Mouse (Mus musculus) kidney, postnatal 25 days (tissue): ENCODE data around the gene Supt5.
A peak's percentile ranks its signal among the peaks of the same experiment; 100 is the strongest.
"Not testable (repeated sequence)": the region's sequence is repeated elsewhere in the genome, so short reads cannot be mapped to it uniquely, and the experiment has no call there.

Source experiments
- DNase-seq, 2 experiments: peaks; one replicate each; pipeline ENCODE4 v3.0.0; 2021; ENCODE audit warnings: mixed read lengths in 2 of 2

Supt5 gene

DNA sequence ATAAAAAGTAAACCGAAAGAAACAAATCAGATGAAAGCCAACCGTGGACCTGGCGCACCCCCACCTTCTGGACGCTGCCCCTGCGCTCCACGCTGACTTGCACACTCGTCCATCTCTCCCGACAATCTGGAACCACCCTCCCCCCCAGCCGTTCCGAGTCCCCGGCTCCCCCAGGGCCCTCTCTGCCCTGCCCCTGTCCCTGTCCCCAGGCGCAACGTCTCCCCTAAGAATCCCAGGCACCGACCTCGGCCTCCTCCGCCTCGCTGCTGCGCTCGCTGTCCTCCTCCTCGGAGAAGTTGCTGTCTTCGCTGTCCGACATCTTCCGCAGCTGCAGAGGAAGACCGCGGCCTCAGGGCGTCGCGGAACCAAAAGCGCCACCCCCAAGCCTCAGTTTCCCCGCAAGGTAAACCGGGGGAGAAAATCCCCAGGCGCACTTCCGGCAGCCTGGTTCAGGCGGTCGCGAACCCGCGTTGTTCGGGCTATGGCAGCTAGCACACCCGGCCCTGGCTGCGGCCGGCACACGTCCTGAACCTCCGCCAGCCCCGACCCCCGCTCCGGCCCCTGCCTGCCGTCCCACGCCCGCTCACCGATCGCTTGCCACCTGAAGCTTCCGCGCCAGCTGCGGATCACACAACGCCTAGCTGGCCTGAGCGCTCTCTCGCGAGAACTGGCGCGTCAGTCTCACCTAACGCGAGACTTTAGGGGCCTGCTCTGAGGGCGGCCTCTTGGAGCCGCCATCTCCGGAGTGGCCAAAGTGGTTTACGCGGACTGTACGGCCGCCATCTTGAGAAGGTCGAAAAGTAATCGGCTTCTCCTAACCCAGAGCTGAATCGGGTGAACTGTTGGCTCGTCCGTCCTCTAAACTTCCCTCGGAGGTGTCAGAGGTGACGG lies at the start of gene Supt5:
TSS of gene Supt5 (minus strand) at position 639 of the 891 bp plus-strand sequence.
- peak; percentile 98 to 99 for DNase-seq

DNA sequence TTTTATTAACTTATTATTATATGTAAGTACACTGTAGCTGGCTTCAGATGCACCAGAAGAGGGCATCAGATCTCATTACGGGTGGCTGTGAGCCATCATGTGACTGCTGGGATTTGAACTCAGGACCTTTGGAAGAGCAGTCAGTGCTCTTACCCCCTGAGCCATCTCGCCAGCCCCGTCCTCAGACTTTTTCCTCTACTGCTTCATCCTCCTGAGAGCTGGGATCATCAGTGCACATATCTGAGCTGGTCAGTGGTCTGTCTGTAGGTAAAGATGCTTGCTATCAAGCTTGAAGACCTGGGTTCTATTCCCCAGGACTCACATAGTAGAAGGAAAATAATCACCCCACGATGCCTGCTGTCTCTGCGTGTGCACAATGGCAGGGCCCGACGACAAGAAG lies 48.8 kb upstream of the Supt5 start:
- not testable (repeated sequence) for DNase-seq

DNA sequence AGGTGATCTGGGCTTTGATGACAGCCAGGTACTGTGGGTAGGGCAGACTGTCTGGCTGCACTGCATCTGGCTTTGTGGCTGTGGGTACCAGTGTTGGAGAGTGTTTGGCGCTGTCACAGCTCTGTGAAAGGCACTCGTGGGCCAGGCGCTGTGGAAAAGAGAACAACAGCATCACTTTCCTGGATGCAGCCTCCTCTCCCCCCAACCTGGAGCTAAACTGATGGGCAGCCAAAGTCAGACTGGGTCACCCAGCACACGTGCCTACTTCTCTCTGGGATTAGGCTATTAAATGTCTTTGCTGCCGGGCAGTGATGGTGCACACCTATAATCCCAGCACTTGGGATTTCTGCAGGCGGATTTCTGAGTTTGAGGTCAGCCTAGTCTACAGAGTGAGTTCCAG lies 48.3 kb upstream of the Supt5 start:
- DNase-seq = peak in 1 of 2 experiments; percentile 38

DNA sequence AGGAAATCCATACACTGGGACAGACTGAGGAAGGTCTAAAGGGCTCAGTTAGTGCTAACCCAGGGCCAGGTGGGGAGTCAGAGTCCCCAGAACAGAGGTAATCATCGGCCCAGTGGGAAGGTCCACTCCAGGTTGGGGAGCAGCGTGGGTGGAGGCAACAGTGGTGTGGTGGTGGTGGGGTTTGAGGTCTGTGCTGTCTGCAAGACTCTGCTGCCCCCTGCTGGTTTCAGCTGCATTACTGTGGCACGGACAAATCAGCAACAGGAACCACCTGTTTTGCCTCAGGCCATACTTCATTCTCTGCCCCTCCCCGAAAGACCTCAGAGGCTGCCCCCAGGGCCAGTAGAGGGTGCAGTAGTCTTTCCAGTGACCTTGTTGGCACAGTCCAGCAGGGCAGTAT lies 47.9 kb upstream of the Supt5 start:
- DNase-seq = peak; percentile 90 to 96

DNA sequence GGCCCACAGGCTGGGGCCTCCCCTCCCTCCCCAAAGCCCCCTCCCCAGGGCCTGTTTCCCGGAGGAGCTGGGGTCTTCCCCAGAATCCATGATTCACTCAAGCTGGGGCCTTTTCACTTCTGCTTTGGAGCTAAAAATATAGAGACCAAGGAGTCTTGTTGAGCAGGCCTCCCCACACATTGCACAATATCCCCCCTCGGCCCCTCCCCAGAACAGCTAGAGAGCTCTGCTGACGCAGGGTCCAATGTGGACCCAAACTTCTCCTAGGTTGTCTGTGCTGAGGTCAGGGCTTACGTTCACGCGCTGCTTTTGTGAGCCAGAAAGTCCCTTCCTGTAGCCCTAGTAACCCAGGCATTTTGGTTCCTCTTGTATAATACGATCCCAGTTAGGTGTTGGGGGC lies 47.5 kb upstream of the Supt5 start:
- peak; percentile 21 to 55 for DNase-seq

DNA sequence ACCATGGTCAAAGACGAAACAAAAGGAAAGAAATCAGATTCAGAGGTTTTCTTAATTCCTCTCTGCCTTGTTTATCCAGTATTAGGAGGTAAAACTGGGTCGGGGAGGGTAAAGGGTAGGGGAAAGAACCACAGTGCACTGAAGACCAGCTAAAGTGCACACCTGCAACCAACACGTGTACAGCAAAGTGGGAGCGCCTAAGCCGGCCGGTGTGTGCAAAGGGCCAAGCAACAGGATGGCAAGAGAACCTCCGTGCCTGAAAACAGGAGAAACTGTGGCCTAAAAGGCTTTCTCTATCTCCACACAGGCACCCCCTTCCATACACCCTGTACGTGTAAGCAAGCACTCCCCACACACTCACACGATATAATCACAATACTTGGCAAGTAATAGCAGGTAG lies 46.6 kb upstream of the Supt5 start:
- DNase-seq = no peak

DNA sequence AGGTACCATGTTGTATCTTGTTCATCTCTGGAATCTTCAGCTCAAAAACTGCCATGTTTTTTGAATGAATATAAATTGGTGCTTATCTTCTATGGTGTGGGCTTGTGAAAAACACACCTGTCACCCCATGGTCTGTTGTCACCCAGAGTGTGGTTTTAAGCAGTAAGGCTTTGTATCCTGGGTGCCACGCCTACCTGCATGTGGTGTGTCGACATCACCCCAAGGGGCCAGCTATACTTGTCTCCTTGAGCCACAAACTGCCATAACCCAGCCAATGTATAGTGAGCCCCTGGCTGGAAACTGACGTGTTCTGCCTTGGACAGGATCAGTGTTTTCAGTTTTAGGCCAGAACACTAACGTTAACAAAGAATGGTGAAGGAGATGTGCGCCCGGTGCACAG lies 45.6 kb upstream of the Supt5 start:
- DNase-seq = no peak

DNA sequence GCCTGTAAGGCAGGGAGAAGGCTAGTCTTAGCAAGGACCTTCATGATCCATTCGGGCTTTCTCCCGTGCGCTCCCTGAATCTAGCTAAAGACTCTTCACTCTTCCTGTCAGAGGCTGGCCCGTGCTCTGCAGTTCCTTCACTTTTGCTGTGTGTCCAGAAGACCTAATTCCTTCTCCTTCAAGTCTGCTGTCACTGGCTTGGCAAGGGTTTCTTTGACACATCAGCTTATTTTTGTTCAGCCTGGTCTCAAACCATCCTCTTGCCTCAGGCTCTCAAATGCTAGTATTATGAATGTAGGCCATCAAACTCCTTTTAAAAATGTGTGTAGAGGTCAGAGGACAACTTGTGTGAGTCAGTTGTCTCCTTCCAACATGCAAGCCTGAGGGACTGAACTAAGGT lies 45.1 kb upstream of the Supt5 start:
- no peak for DNase-seq

DNA sequence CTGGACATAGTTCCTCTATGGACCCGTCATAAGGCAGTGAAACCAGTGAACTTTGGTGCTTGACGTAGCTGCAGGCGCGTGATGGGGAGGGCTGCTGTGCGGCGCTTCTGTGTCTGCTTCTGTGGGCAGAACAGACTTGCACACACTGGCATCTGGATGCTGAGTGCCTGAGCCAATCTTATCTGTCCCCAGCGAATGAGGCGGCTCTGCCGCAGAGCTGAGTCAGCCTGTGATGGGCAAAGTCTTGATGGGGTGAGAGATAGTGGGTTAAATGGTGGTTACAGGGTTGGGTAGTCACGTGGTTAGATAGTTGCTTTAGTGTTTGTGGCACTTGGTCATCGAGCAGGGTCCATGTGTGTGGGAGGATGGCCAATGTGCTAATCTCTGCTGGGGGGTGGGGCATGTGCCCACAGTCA lies 44.4 kb upstream of the Supt5 start:
- peak; percentile 65 to 91 for DNase-seq

DNA sequence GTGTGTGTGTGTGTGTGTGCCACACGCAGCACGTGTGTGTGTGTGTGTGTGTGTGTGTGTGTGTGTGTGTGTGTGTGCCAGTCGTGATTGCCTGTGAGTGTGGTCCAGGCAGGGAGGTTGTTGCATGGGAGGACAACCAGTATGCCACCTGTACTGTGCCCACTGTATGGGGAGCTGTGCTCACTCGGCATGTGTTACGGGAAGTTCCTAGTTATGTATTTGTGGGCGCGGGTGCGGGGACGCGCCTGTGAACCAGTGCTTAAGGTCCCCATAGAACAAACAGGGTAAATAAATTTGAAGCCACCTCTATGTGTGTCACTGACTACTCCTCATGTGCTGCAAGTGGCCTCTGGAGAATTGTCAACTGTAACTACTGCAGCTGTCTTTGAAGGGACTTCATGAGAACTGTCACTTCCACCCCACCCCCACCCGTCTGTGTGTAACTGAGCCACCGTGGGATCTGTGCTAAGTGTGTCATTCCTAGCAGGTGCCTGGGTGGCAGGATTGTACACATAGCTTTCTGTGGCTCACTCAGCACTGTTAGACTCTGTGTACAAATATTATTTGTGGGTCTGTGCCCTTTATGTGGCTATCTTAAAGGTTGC lies 43.9 kb upstream of the Supt5 start:
- no peak for DNase-seq

DNA sequence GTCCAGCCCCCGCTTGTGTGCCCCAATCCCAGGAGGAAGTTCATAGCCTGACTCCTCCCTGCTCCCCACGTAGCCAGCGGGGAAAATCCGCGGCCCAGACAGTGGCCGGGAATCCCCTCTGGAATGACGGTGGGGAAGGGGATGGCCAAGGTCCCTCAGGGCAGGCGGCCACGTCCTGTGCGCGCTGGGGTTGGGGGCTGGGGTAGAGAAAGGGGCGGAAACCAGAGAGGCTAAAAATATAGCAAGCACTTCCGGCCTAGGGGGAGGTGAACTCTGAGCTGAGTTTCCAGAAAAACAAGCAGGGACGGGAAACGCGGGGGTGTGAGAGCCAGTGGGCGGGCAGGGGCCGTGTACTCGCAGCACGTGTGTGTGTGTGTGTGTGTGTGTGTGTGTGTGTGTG lies 43.4 kb upstream of the Supt5 start:
- DNase-seq = peak; percentile 91 to 96

DNA sequence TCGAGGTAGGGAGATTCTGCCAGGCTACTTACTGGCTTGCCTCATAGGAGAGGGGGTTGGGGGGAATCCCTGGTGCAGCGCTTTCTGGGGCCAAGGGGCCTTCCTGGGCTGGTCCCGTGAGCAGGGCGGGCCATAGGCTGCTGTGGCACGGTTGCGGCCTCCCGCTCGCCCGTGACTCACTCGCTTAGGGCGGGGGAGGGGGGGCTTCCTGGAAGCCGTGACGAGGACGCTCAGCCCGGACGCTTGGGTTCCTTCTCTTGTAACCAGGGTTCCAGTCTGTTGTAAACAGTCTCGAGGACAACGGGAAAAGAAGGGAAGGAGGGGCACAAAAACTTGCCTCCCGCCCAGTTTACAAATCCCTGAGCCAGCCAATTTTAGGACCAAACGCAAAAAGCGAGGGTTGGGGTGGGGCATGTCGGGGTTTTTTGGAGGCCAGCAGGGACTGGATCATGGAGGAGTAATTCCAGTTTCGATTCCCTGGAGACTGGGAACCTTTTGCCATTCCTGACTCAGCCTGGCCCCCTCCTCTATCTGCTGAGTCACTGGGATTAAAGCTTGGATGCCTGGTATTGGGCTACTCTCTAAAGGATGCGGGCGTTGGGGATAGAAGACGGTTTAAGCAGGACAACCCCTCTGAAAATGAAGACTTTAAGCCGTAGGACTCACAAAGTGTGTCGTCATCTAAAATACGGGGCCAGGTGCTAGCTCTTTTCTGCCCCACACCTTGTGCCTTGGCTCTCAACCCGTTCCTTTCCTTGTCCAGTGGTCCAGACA lies 42.7 kb upstream of the Supt5 start:
- DNase-seq = peak; percentile 80 to 90

DNA sequence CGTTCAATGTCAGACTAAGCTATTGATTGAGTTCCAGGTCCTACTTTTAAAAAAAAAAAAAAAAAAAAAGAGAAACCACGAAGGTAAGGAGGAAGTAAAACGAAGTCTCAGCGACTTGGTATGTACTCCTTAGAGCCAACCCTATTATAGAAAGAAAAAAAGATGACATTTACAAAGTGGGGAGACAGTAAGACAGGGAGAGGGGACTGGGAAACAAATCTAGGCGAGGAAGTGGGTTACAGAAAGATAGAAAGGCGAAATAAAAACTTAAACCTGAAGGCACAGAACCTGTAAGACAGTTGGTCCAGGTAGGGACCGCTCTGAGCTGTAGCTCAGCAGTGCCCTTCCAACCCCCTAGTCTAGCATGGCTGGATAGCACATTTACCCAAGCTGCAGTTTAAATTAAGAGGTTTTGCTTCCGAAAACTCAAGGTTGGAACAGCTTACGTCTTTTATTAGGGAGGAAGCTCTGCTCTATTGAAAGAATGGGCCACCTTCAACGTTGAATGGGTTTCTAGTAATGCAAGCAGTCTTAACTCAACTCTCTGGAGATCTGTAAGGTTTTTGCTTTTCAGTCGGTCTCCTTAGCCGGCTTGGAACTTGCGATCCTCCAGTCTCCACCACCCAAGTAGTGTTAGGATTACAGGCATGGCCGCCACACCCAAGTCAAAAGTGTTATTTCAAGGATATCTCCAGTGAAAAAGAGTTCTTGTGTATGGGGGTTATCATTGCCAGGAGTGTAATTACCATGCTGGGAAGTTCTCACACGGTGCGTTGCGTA lies 41.9 kb upstream of the Supt5 start, which contains the start of gene Zfp36:
TSS of gene Zfp36 (minus strand) at position 17 of the 780 bp plus-strand sequence.
- no peak for DNase-seq

DNA sequence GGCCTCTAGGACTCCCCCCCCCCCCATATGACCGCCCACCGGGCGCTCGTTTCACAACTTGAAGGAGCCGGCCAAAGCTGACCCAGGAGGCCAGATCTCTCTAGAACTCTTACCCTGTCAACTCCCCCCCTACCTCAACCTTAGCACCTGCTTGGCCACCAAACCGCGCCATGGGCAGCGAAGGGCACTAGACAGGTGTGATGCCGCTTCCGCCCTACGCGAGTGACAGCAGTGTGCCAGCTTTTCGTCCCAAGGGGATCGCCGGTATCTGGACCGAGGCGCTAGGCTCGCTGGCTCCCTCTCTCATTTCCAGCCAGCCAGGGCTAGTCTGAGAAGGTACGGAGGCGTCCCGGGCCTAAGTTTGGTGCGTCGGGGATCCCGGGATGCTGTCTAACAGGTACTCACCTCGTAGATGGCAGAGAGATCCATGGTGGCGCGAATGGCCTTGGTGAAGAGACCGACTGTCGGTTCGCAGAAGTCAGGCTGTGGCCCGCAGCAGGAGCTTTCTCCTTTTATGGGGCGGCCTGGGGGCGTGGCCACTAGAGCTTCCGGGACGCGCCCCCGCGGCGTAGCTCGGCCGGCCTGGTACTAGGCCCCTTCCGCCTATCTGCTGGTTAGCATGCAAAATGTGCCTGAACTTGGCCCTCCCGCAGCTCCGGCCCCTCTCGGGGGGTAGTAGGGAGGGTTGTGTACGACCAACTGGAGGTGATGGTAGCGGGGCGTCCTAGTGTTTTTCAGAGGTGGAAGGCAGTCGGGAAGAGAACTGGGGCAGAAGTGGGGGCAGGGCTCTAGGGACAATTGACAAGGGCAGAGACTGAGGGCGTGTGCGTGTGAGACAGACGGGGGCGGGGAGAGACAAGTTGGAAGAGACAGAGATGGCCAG lies 40.5 kb upstream of the Supt5 start:
- DNase-seq = peak; percentile 98 to 99

DNA sequence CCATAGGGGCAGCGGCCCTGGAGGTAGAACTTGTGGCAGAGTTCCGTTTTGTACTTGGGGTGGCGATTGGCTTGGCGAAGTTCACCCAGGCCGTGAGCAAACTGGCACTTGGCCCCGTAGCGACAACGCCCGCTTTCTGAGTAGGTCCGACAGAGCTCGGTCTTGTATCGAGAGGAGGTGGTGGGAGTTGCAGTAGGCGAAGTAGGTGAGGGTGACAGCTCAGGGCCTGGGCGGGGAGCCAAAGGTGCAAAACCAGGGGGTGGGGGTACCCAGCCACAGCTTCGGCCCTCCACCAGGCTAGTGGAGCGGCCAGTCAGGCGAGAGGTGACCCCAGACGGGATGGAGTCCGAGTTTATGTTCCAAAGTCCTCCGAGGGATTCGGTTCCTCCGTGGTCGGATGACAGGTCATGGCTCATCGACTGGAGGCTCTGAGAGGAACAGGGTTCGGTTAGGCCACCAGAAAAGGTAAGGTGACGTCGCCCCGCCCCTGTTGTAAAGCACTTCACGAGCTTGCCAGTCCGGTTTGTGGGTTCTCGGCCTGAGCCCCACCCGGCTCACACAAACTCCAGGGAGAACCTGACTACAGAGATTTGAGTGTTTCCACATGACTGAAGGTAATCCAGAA lies 39.6 kb upstream of the Supt5 start:
- DNase-seq = peak; percentile 84 to 94

DNA sequence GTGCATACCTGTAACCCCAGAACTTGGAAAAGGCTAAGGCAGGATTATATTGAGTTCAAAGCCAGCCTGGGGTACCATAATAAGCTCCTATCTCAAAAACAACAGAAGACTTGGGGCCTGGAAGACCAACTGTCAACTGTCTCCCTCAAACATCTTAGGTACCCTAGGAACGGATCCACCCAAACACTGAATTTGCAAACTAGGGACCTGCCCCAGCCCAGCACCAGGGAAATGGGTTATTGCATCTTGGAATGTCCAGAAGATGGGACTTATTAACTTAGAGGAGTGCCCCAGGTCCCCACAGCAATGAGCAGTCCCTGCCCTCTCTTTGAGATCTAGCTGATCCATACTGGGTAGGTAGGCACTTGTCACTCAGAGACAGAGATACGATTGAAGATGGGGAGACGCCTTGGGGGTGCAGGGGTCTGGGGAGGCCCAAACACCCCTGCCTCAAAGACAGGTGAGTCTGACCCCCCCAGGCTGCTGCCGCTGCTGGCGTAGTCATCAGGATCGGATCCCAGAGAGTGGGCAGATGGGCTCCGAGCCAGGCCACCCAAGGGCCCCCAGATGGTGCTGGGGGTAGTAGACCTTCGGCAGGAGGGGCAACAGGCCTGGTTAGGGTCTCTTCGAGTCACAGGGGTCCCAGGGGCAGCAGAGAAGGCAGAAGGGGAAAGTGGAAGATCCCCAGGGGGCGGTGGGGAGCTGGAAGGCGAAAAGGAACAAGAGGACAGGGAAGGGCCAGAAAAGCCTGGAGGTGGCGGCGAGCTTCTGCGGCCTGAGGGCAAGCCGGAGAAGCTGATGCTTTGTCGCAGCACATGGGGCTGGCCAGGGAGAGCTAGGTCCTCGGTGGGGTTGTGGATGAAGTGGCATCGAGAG lies 38.9 kb upstream of the Supt5 start:
- peak; percentile 16 to 59 for DNase-seq

DNA sequence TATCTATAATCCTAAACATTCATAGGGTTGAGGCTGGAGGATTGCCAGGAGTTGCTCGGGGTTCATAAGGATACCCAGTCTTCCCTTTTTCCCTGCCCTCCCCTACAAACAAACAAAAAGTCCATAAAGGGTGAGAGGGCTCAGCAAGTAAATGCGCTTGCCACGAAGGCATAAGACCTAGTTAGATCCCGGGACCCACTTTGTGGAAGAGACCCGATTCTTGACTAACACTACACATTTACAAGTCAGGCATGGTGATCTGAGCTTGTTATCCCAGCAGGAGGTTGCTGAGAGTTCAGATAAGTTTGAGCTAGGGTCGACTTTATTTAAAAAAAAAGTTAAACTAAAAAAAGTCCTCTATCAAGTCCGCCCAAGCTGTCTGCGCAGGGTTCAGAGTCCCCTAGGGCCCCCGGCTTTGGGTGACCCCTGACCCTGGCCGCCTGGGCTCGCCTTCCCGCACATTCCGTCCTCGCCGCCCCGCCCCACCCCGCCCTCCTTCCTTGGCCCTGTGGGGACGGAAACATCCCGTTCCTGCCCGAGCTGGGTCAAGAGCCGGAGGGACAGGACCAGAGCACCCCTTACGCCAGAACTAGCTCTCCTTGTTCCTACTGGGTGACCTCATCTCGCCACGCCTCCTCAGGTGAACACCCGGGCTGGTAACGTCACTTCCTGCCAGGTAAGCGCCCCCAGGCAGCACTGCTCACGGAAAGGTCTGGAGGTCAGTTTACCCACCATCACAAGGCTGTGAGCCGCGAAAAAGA lies 37.6 kb upstream of the Supt5 start:
- peak; percentile 91 to 99 for DNase-seq

DNA sequence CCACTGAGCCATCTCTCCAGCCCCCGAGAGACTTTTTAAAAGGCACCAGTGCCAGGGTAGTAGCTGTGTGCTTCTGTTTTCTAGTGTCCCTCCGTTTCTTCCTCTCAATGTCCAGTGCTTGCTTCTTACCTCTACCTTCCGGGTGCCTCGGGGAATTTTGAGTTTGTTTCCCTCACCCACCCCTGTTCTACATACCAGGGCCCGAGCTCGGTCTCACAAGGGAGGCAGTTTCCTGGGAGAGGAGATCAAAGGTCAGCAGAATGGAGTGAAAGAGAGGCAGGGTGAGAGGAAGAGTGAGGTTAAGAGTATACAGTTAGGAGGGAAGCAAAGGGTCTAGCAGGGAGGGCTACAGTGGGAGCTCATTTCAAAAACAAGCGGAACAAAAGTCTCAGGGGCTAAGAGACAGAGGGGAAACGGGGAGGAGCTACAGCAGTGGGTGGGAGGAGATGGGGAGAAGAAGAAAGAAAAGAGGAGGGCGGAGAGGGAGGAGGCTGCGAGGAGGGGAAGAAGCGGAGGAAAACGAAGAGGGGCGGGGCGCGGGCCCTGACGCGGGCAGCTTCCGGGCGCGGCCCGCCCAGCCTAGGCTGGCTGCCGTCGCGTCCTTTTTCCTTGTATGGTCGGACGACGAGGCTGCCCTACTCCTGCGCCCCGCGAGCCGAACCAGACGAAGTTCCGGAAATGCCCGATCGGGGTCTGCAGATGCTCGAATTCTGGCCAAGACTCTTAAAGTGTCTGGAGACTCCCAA lies 36.8 kb upstream of the Supt5 start:
- DNase-seq = peak; percentile 94 to 97
